Mouse (Mus musculus) kidney, postnatal 10 days (tissue): ENCODE data around the gene Uqcc3.
"Not testable (repeated sequence)": the region's sequence is repeated elsewhere in the genome, so short reads cannot be mapped to it uniquely, and the experiment has no call there.

Experiments used
- DNase-seq: peaks from one replicate; pipeline ENCODE4 v3.0.0; 2021; ENCODE audit warnings: mixed read lengths

Gene Uqcc3

DNA sequence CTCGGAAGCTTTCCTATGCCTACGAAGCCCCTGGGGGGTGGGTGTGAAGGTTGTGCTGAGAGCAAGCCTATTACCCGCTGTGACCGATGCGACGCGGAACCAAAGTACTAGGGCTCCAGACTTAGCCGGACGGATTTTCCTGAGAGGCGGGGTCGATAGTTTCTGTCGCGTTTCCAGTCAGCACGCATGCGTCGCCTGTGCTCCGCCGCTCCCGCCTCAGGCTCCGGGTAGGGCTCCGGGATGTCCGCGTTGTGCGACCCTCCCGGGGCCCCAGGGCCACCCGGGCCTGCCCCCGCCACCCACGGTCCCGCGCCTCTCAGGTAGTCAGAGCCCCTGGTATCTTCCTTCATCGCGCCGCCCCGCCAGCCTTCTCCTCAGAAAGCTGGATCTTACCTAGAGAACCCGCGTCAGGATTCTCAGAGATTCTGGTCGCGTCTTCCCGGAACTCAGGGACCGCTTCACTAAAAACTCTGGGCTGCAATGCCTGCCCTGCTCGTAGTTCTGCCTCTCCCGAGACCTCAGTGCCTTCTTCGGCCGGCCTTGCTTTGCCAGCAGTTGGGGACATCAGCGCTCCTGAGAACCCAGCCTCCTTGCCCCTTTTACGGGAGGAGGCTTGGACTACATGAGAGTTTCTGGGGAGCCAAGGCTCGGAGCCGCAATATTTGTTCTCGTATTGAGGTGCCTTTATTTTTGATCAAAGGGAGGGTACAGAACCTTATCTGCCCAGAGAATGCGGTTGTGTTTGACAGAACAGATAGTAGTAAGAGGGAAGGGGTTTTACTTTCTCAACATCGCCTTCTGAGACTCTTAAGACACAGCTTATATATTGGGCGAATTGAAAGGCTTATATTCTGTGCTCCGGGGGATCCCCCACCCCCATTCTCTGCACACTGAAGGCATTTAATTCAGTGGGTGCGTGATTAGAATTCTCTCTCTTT lies 12.4 kb upstream of the Uqcc3 start, which contains the start of gene Ints5:
TSS of gene Ints5 (plus strand) at position 177 of the 938 bp plus-strand sequence.
- peak; percentile 89 for DNase-seq

DNA sequence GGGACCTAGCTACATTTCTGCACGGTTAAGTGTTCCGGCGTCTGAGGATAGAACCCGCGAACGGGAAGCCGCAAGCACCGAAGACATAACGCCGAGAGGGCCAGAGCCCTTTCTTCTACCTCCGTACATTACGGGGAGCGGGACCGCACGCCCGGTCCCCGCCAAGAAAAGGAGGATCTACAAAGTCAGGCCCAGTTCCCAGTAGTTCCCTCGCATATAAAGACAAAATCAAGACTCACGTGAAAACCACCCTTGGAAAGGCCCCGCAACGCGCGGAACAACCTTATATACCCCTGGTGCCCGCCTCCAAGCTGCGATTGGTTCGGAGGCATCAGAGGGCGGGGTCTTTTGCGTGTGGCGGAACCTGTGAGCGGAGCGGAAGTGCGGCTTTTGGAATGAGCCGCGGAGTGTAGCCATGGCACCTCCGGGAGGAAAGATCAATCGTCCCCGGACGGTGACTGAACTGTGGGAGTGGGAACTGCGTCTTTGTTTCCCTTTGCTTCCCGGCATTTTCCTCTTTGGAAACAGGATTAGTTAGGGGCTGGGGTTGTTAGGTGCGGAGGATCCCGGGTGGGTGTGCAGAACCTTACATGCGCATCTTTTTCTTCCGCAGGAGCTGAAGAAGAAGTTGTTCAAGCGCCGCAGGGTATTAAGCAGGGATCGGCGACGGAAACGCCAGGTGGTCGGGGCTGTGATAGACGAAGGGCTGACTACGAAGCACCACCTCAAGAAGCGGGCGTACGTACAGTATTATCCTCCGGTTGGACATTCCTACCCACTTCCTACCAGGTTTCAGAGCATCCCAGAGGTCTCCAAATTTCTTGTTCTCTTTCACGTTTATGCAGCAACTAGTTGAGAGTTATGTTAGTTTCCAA lies 8.0 kb upstream of the Uqcc3 start, which contains the start of the genes 1810009A15Rik and Gm49416:
TSS of gene 1810009A15Rik (plus strand) at position 343 of the 875 bp plus-strand sequence.
TSS of gene Gm49416 (plus strand) at position 416 of the 875 bp plus-strand sequence.
- DNase-seq, result peak; percentile 97

DNA sequence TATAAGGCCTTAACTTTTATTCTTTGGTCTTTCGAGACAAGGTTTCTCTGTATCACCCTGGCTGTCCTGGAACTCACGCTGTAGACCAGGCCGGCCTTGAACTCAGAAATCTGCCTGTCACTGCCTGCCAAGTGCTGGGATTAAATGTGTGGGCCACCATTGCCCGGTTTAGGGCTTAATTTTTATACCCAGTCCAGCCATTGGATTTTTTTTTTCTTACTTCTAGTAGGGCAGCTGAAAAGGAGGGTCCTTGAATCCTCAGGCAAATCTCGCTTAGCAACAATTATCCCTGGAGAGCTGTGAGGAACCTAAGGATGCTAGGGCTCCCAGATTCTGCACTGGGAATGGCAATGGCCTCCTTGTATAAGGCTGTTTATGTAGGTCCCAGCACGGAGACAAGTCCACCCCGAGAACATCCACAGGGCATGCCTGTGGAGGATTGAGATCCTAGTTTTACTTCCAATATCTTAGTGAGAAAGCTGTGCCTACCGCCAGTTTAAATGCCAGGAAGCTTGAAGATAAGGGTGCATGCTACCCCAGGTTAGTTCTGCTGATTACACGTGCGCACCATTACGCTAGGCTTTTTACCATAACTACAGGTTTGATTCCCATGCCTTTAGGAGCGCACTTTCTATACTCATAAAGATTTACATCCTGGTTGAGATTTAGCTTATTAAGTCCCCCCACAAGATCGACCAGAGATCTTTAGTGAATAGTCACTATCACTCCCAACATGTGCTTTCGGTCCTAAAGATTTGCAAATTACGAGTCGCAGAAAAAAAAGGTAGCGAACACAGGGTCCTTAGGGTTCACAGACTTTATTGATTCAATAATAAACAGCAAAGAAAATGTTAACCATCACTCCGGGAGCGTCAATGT lies 7.1 kb upstream of the Uqcc3 start:
- no peak for DNase-seq

GRCm38 (mm10) chr19:8886916-8887584 lies 6.3 kb upstream of the Uqcc3 start:
- DNase-seq, result no peak

- DNase-seq, result no peak
These were observed 2.9 kb upstream of the Uqcc3 start, which contains the start of the genes Lbhd1 and Gm49403 for GRCm38 (mm10) chr19:8883616-8884015. TSS of gene Lbhd1 (plus strand) at chr19:8883732. TSS of gene Gm49403 (plus strand) at chr19:8883930.

GRCm38 (mm10) chr19:8881034-8881392 lies 290 bp upstream of the Uqcc3 start:
- DNase-seq, result no peak

DNA sequence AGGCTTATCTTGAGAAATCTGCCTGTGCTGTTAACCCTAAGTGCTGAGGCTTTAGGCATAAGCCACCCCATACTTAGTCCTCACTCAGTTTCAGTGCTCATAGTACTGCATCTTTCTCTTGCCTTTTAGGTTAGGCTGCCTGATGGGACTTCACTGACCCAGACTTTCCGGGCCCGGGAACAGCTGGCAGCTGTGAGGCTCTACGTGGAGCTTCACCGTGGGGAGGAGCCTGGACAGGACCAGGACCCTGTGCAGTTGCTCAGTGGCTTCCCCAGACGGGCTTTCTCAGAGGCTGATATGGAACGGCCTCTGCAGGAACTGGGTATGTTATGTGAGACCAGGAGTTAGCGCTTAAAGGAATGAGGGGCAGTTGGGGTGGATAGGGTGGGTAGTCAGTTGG lies 5.7 kb downstream of the Uqcc3 start:
- DNase-seq, result no peak

- DNase-seq, result no peak
These were observed 8.4 kb downstream of the Uqcc3 start for GRCm38 (mm10) chr19:8872266-8872840.

DNA sequence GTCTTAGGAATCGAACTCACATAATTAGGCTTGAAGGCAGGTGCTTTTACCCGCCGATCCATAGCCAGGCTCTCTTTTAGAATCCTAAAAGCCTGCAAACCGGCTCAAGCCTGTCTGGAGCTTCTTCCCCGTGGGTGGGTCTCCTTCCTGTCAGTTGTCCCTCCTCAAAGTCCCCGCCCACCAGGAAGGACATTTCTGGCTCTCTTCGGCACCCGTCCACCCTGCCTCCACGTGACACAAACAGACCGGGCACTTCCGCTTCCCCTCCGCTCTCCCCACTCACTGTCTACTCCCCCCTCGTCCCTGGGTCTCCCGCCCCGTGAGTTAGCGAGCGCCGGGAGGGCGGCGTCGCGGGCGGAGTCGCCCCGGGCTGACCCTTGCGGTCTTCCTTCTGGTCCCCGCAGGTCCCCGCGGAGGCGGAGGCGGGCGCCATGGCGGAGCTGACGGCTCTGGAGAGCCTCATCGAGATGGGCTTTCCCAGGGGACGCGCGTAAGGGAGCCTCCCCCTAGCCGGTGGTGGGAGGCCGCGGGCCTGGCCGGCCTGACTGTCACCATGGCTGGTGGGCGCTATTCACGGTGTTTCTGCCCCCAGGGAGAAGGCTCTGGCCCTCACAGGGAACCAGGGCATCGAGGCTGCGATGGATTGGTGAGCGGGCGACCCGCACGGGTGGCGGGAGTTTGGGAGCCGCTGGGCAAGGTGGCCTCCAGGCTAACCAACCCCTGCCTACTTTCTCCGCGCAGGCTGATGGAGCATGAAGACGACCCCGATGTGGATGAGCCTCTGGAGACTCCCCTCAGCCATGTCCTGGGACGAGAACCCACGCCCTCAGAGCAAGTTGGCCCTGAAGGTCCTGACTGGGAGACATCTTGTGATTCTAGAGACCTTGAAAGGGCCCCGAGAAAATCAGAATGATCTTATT lies 9.2 kb downstream of the Uqcc3 start, which contains the start of gene Ubxn1:
TSS of gene Ubxn1 (plus strand) at position 230 of the 920 bp plus-strand sequence.
- peak; percentile 97 for DNase-seq

- DNase-seq, result peak; percentile 31
These were observed 9.9 kb downstream of the Uqcc3 start for GRCm38 (mm10) chr19:8870838-8871237.

- not testable (repeated sequence) for DNase-seq
These were observed 10.3 kb downstream of the Uqcc3 start for GRCm38 (mm10) chr19:8870381-8870780.

DNA sequence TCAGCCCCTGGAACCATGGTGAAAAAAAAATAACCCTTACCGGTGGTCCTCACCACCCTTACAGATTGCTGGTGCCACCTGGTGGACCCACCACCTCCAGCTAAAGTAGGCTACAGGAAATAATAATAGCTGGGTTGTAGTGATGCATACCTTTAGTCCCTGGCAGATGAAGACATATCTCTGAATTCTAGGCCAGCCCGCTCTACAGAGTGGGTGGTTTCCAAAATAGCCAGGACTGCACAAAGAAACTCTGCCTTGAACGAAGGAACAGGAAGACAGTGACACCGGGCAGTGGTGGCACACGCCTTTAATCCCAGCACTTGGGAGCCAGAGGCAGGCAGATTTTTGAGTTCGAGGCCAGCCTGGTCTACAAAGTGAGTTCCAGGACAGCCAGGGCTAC lies 16.5 kb downstream of the Uqcc3 start:
- no peak for DNase-seq

- DNase-seq, result peak; percentile 50
These were observed 21.7 kb downstream of the Uqcc3 start for GRCm38 (mm10) chr19:8859018-8859417.

DNA sequence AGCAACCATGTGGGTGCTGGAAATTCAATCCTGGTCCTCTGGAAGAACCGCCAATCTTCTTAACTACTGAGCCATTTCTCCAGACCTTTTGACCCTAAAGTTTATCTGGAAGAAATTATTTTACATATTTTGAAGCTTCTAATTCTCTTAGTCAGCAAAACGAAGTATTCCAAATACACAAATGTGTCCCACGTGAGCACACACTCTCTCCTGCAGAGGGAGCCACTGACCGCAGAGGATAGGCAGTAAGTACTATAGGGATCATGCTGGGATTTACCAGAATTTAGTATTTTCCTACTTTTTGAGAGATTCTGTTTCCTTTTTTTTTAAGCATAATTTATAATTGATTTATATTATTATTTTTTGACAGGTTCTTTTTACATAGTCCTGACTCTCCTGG lies 23.0 kb downstream of the Uqcc3 start:
- DNase-seq, result peak; percentile 78

DNA sequence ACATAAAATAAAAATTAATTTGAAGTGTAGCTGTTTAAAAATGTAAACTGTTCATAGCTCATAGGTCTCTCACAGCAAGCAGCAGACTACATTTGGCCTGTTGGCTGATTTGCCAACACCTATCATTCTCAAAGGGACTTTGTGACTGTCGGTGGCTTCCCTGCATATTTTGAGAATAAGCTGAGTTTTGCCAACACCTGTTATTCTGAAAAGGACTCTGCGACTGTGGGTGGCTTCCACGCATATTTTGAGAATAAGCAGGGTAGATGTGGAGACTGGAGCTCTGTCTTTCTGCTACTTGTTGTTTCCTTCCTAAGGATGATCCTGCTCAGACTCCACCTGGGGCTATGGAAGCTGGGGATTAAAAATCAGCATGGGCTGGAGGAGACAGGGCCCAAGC lies 27.6 kb downstream of the Uqcc3 start:
- no peak for DNase-seq

DNA sequence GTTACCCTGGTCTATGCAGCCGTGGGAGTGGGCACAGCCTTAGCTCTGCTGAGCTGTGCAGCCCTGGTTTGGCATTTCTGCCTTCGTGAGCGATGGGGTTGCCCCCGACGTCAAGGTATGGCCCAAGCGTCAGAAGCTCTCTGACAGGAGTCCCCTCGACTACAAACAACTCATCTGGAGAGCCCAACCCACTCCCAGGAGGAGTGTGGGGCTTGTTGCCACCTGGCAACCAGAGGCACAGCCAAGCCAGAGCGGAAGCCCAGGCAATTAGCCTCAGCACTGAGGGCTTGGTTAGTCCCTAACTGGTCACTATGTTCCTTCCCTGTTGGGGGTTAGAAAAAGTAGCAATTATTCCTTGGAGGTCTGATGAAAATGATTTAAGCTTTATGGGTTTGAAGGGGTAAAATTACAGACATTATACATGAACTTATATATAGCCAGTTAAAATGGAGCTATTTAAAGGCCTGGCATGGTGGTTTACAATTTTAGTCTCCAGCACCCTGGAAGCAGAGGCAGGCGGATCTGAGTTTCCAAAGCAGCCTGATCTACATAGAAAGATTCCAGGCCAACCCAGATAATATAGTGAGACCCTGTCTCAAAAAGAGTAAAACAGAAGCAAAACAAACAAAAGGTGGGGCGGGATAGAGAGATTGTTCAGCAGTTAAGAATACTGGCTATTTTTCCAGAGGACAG lies 28.3 kb downstream of the Uqcc3 start:
- no peak for DNase-seq

DNA sequence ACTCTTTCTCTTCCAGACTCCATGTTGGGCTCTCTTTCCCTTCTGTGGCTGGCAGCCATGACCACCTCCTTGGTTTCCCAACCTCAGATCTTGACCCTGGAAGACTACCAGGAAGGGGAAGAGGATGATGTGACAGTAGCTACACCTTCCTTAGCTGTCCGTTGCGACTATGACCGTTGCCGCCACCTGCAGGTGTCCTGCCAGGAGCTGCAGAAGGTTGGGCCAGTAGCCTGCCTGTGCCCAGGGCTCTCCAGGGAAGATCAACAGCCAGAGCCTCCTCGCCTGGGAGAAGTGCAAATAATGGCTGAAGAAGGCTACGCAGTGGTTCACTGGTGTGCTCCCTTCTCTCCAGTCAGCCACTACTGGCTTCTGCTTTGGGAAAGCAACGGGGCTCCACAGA lies 29.1 kb downstream of the Uqcc3 start:
- no peak for DNase-seq

GRCm38 (mm10) chr19:8850402-8850901 lies 30.3 kb downstream of the Uqcc3 start, which contains the start of gene Lrrn4cl:
TSS of gene Lrrn4cl (plus strand) at chr19:8850768.
- peak; percentile 55 for DNase-seq

GRCm38 (mm10) chr19:8848356-8848755 lies 32.4 kb downstream of the Uqcc3 start:
- no peak for DNase-seq
